Mouse (Mus musculus) thymus, postnatal 4 days (tissue): ENCODE results near the gene Lrrc43.
"Not testable (repeated sequence)": the region's sequence is repeated elsewhere in the genome, so short reads cannot be mapped to it uniquely, and the experiment has no call there.

Experiments
- DNase-seq: peaks from one replicate; pipeline ENCODE4 v3.0.0; 2021

The Lrrc43 gene

DNA sequence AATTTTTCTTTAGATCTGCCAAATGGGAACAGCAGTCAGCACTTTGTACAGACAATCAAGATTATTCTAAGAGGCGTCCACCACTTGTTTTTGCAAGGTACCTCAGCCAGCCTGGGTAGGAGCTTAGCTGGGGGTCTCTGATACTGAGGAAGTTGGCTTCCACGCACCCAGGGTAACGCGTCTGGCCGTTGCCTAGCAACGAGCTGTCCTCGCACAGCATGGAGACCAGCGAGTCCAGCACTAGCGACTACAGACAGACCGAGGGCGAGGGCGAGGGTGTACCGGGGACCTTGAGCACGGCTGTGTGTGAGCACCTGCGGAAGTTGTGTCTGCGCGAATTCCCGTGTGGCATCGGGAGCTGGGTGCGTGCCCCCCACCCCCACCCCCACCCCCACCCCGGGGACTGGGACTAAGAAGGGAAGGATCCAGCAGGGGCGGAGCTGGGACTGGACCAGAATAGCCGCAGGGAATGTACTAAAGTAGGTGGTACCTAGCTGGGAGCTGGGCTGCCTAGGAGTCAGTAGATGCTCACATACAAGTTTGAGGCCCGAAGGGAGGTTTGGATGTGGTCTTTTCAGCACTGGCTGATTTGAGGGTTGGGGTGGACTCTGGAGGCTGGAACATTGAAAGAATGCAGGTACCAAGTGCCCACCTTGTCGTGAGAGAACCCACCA lies at the start of gene Lrrc43, which contains the start of gene Il31:
Gene Lrrc43 (plus strand): TSS at position 194 of the 674 bp plus-strand sequence.
Gene Il31 (minus strand): TSS at position 378 of the 674 bp plus-strand sequence.
- peak; percentile 41 for DNase-seq

DNA sequence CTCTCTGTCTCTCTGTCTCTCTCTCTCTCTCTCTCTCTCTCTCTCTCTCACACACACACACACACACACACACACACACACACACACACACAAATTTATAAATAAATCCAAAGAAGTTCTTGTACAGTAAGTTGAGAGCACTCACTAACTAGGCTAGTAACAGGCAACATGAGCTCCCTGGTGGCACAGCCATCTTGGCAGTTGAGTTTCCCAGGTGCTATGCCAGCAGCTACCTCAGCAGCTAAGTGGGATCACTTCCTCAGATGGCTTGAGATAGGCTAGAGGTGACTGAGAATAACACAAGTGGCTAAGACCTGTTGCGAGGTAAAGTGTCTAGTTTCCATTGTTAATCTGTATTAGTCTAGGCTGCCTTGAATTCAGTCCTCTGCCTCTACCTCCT lies 49.8 kb upstream of the Lrrc43 start:
- no peak for DNase-seq

DNA sequence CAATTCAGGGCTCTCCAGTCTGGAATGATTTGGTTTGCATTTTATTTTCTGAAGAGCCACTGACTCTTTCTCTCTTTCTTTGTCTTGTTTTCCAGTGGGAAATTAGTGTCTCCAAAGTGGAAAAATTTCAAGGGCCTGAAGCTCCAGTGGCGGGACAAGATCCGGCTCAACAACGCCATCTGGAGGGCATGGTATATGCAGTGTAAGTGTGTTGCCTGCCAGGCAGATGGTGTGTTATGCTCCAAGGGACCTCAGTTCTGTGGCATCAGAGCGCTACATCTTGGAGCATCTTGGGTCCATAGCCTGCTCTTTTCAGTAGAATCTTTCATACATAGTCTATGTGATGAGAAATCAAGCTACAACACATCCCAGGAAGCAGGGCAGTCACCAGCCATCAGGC lies 49.2 kb upstream of the Lrrc43 start:
- peak; percentile 48 for DNase-seq

DNA sequence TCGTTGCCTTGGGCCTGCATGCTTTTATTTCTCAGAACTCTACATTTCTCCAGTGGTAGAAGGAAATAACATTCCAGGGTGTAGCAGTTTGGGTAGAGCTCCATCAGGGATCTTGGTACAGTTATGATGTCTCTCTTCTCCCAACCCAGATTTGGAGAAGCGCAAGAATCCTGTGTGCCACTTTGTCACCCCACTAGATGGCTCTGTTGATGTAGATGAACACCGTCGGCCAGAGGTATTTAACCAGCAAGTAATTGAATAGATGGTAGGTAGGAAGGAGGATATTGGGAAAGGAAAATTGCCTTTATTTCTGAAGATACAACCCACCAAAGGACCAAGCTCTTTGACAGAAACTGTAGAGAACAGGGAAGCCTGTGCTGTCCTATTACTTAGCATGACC lies 48.4 kb upstream of the Lrrc43 start:
- no peak for DNase-seq

DNA sequence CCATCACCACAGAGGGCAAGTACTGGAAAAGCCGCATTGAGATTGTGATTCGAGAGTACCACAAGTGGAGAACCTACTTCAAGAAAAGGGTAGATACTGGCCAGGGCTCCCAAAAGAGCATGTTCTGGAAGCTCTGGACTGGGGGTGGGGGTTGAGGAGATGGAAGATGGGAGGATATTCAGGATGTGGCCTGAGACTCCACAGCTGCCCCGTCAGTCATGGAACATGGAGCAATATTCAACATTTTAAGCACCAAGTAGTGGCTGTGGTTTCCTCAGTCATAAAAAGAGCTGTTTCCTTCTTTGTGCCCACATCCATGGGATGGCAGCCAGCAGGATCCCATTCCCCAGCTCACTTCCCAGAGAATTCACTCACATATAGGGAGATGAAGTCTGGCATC lies 46.8 kb upstream of the Lrrc43 start:
- DNase-seq = no peak

DNA sequence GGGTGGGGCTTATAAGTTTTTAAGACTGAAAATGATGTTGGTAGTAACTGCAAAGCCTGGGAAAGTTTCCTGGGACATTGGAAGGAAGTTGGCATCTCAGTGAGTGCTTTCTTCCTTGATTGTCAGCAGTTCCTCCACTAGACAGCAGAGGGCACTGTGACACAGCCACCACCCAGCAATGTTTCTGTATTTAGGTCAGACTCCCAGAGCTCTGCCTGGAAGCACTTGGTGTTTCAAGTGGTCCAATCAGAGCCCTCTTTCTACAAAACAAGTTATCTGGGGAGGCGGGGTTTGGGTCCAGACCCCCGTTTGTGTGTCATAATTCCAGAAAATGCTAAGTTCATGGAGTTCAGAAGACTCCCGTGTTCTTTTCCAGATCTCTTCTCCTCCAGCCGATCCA lies 45.0 kb upstream of the Lrrc43 start:
- DNase-seq = peak; percentile 76

DNA sequence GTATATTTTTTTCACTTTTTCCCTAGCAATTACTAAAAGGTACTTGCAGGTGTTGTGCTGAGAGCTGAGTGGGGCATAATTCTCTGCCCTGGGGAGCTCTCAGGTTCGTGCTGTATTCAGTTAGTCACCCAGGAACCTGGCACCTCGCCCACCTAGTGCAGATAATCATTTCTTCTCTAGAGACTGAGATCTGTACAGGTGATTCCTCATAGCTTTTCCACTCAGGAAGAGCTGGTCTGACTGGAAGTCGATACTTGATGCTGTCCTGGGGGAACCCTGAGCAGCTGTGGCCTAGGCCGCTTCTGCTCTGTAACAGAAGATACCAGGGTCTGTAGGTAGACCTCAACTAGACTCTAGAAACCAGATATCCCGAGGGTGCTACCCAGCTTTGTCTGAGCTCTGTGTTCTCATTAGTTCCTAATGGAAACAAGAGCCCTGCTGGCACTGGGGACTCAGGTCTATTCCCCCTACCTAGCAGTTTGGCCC lies 44.2 kb upstream of the Lrrc43 start:
- no peak for DNase-seq

DNA sequence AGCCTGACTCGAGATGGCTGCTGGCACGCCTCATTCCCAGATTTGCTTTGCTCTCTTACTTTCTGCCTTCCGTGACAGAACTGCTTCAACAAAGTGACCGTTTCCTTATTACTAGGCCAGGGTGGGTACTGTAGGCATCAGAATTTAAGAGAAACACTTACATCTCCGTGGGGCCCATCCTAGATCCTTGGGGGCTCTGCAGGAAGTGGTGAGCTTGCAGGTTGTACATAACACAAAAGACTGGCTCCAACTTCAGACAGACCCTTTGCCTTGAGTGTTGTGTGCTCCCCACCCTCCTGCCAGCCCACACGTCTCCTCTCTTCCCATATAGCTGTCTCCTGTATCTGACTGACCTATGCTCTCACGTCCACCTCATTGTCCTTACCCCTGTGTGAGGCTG lies 37.2 kb upstream of the Lrrc43 start:
- peak; percentile 53 for DNase-seq

DNA sequence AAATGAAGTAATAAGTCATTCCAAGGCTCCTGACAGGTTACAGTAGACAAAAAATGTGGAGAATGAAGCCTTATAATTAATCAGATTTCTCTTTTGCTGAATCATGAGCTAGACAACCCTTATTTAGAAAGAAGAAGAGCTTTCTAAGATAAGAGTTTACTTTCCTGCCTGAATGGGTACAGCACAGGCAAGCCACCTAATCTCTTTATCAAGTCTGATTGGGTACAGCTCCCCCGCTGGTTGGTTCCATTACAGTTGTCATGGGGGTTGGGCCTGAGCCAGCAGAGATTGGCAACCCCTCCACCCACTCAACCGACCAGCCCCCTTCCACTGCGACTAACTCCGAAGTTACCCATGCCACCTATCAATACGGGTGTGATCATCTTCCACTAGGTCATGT lies 27.7 kb upstream of the Lrrc43 start:
- DNase-seq = peak; percentile 40

DNA sequence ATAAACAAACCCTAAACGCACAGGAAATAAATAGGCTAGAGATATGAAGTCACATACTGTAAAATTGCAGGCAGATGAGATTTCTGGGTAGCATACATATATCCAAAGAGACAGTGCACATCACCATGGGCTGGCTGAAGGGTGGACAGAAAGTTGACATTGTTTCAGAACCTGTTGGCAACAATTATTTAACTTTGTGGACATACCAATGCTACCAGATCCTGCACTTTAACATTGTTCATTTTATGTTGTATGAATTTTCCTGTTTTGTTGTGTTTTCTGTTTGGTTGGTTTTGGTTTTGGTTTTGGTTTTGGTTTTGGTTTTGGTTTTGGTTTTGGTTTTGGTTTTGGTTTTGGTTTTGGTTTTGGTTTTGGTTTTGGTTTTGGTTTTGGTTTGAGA lies 24.5 kb upstream of the Lrrc43 start:
- no peak for DNase-seq

DNA sequence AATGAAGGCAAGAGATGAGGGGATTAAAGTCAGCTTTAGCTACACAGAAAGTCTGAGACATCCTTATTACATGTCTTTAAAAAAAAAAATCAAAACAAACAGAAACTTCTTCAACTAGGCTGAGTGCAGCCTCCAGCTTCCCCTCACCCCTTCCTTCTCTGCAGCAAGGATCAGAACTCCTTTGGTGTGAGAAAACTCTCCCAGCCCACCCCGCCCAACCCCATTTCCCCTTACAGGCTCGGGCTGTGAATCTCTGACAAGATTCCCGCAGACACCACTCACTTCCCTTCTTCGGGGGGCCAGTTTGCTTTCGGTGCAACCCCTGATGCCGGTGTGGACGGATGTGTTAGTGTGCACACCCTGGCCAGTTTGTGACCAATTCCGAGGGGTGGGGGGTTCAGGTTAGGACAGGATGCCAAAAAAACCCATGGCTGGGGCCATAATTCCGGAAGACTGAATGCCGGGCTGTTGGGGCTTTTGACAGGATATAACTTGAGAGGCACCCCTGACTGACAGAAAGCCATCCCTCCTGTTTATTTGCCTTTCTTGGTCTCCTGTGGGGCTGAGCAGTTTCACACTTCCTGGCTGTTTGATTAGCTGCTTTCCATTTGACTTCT lies 18.2 kb upstream of the Lrrc43 start:
- DNase-seq = no peak

DNA sequence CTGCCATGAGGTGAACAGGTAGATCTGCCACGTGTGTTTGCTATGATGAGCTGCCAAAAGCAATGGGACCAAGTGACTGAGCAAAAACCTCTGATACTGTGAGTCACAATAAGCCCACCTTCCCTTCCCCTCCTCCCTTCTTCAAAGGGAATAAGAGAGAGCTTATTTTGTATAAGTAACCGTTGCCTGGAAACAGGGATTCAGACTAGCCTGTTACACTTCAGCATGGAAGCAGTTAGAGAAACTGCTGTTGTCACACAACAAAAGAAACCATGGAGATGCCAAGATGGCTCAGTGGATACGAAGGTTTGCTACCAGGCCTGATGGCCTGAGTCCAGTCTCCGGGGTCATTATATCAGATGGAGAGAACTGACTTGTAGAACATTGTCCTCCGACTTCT lies 15.3 kb upstream of the Lrrc43 start:
- no peak for DNase-seq

DNA sequence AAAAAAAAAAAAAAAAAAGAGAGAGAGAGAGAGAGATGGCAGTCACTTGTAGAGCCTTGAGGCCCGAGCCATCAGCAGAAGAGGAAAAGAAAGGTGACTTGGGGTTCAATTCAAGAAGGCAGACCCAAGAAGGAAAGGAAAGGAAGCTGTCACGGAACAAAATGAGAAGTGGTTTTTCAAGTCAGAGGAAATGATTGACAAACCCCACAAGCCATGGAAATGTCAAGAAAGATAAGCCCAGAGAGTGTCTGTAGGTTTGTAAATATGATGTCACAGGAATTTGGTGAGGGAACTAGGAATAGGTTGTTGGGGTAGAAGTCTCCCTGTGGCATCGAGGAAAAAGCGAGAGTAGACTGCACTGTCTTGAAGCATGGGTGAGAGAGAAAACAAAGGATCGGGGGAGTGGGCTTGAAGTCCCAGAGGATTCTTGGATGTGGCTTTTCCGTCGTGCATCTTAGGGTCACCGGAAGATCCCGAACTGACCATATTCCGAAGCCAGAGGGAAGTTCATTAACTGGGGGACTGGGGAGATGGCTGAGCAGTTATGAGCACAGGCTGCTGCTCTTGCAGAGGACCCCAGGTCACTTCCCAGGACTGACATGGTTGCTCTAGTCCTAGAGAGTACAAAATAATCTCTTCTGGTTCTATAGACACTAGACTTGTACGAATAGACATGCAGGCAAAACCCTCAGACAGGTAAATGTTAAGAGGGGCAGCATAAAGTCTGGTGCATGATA lies 1.3 kb upstream of the Lrrc43 start:
- no peak for DNase-seq

DNA sequence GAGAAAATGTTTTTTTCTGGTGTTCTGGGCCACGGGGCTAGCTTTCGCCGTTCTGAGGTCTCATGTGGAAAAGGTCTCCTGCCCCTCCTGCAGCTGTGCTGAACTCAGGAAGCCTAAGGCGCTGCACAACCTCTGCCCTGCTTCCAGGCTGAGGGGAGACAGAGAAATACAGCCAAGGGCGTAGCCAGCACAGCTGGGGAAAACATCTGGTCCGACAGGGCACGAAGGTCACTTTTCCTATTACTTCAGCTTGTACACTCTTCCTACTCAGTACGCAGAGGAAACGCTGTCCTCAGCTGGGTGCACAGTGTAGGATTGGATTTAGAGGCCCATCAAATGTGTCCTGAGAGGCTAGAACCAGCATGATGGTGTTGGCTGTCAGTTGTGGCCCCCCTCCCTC lies 830 bp downstream of the Lrrc43 start:
- no peak for DNase-seq

DNA sequence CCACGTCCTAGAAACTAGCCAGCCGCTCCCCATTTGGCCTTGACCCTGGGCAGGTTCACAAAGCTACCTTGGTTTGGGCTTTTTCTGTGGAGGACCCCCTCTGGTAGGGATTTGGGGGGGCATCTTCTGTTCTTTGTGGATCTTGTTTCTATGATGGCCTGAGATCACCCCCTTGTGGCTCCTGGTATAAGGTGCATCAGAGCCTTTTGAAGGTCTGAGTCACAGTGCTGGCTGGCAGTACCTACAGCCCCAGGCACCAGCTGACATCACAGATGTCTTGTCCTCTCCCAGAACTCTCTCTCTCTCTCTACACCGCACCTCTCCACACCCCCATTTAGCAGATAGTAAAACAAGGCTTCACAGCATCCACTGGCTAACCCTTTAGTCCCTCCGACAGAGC lies 10.6 kb downstream of the Lrrc43 start:
- DNase-seq = peak; percentile 64

DNA sequence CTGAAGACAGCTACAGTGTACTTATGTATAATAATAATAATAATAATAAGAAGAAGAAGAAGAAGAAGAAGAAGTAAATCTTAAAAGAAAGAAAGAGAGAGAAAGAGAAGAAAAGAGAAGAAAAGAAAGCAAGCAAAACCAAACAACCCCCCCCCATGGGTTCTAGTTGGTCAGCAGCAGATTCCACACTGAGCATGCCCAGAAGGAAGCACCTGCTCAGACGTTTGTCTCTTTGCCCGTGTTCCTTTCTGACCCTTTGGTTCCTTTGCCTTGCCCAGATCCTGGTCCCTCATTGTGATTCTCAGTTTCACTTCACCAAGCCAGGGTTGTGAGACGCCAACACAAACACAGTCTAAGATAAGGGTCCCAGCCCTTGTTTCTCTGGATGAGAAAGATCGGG lies 12.9 kb downstream of the Lrrc43 start:
- no peak for DNase-seq

DNA sequence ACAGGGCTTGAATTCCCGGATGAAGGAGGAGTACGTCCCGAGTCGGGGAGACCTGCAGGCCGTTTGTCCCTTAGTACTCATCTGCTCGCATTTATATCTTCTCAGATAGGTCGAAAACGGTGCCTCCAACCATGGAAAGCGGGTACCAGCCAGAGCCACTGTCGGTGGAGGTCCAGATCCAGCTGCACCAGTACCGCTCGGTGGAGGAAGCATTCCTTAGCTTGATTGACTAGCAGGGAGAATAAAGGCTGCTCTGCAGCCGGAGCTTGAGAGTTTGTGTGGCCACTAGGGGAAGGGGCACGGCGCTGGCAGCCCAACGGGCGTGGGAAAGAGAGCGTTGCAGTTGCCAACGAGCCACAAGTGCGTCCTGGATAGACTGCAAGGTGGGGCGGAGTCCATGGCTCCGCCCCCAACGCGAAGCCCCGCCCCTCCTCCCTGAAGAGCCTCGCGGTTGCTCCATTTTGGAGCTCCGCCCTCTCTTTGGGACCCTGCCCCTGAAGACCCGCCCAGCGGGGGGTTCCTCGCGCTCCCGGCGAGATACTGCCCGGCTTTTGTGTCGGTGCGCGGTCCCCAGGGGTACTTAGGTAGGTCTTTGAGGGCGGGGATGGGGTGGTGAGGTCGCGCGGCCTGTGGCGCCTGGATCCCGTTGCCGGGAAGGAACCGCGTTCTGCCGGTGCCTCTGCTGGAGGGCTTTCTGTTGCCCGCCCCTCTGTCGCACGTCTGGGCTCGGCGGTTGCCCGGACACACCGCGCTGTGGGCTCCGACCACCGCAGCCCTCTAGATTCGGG lies 19.0 kb downstream of the Lrrc43 start:
- DNase-seq = peak; percentile 96

DNA sequence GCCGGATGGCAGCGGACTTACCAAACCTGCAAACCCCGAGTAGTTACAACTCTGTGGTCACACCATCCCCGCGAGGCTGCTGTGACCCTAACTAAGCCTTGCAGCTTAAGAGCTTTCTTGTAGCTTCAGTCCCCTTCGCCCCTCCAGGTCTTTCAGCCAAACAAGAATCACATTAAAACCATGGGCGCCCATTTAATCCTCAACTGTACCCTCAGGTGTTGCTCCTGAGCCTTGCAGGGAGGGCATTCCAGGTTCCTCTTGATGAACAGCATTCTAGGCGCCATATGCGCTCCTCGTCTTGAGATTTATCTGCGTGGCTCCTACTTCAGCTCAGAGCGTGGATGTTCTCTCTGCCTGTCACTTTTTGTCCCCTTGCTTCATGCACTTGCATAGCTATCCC lies 19.8 kb downstream of the Lrrc43 start:
- DNase-seq = no peak

DNA sequence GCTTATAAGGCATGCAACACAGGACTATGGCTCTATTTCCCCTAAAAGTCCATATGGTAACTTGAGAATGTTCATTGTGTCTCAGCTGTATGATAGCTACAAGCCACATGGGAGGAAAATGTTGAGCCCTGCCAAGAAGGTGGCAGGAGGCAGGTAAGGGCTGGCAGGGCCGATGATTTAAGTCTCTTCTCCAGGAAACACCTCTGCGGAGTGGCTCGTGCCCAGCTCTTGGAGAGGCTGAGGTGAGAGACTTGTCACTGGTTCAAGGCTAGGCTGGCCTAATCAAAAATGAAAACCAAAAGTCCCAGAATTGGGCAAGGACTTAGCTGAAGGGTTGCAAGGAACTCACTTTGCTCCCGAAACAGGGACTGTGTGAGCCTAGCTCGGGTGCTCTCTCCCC lies 21.1 kb downstream of the Lrrc43 start, which contains the start of gene B3gnt4:
Gene B3gnt4 (plus strand): TSS at position 301 of the 400 bp plus-strand sequence.
- no peak for DNase-seq

DNA sequence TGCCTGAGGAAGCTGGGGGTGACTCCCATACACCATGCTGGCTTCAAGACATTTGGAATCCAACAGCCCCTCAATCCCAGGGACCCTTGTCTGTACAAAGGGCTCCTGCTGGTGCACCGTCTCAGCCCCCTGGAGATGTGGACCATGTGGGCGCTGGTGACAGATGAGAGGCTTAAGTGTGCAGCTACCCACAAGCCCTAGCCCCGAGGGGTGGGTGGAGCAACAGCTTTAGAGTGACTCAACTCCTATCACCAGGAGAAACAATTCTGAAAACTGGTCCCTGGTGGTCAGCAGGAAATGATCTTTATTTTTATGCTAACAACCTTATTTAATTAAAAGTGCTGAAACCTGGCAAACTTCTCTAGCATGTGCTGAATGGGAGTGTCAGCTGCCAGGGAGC lies 22.3 kb downstream of the Lrrc43 start:
- DNase-seq = not testable (repeated sequence)

DNA sequence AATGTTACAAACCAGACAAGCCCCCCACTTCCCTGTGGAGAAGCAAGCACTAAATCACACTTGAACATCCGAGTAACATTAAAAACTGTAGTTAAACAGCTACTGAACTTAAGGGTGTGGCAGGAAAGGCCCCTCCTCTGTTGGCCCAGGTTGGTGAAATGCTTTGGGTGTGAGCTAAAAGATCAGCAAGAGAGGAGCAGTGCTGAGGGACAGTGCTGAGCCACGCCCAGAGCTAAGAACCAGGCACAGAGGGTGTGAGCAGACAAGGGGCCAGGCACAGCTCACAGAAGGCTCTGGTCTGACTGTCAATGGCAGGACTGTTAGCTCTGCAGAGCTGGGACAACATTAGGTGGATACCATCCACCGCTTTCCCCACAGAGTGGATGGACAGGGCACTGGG lies 23.0 kb downstream of the Lrrc43 start:
- no peak for DNase-seq

DNA sequence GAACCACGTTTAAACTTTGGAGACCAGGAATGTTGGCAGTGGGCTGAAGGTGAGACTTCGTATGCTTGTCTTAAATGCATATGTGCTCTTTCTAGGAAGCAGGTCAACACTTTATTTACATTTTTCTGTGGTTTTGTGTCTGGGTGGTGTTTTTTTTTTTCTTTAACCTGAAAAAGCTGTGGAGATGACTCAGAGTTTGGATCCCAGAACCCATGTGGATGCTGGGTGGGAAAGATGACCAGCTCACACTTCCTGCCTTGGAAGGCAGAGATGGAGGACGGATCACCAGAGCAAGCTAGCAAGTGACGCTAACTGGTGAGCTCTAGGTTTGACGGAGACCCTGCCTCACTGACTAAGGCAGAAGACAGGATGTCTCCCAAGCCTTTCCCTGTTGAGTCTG lies 25.8 kb downstream of the Lrrc43 start:
- DNase-seq = no peak

DNA sequence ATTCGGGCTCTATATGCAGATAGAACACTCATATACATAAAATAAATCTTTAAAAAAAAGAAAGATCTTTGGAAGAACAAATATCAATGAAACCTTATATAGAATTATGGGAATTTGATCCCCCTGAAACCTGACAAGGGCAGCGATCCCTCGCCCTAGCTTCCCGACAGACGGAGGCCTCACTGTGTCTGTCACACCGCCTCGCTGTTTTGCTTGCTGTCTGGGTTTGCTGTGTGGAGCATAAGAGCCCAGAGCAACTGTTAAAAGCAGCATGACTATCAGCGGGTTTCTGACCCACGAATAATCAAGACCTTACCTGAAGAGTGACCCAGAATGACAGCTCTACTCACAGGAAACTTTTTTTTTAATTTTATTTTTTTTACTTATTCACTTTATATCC lies 31.6 kb downstream of the Lrrc43 start:
- DNase-seq = peak; percentile 3
